Mouse (Mus musculus) liver, embryonic 15.5 days (tissue): ENCODE measurements around the gene Crmp1. TPM values are rescaled to one million over a fixed set of nuclear protein-coding genes. Genes with fewer than 3 reads are reported as not detected.
A peak's percentile ranks its signal among the peaks of the same experiment; 100 is the strongest.

Experiments
- ATAC-seq: fragments of 200-750 bp; cut with Nextera tagmentation; 2 replicates; pipeline ENCODE4 v1.8.0; 2017; ENCODE audit warnings: moderate number of reproducible peaks, mild to moderate bottlenecking, moderate library complexity; ENCODE audit not compliant: insufficient read depth
- H3K27ac ChIP-seq: fragments of 300-500 bp; sonication (generic); replicated peaks from 2 replicates; pipeline ENCODE4 v1.5.1; 2015; ENCODE audit warnings: mild to moderate bottlenecking, inconsistent platforms
- H3K27me3 ChIP-seq: fragments of 300-500 bp; sonication (generic); 2 replicates; pipeline ENCODE4 v1.6.1; 2015; ENCODE audit warnings: mild to moderate bottlenecking, inconsistent platforms
- H3K36me3 ChIP-seq: fragments of 300-500 bp; sonication (generic); replicated peaks from 2 replicates; pipeline ENCODE4 v1.6.1; 2015; ENCODE audit warnings: moderate library complexity, mild to moderate bottlenecking, inconsistent platforms
- H3K4me1 ChIP-seq: fragments of 300-500 bp; sonication (generic); replicated peaks from 2 replicates; pipeline ENCODE4 v1.6.1; 2015; ENCODE audit warnings: inconsistent platforms
- H3K4me2 ChIP-seq: fragments of 300-500 bp; sonication (generic); 2 replicates; pipeline ENCODE4 v1.6.1; 2015; ENCODE audit warnings: moderate library complexity, mild to moderate bottlenecking, inconsistent platforms
- H3K4me3 ChIP-seq: fragments of 300-500 bp; sonication (generic); replicated peaks from 2 replicates; pipeline ENCODE4 v1.5.1; 2015; ENCODE audit warnings: mild to moderate bottlenecking, inconsistent platforms
- H3K9ac ChIP-seq: fragments of 300-500 bp; sonication (generic); 2 replicates; pipeline ENCODE4 v1.6.1; 2015; ENCODE audit warnings: moderate library complexity, mild to moderate bottlenecking, inconsistent platforms
- H3K9me3 ChIP-seq: fragments of 300-500 bp; sonication (generic); replicated peaks from 2 replicates; pipeline ENCODE4 v1.6.1; 2016; ENCODE audit warnings: inconsistent platforms
- WGBS: fragments of 180-500 bp; shearing (Covaris S2); methylation state at CpG from one replicate; pipeline ENCODE4 v1.1.7; 2015; ENCODE audit warnings: mixed read lengths; ENCODE audit not compliant: insufficient replicate concordance; 5-methylcytosine and 5-hydroxymethylcytosine counted together
- polyA plus RNA-seq: library from polyadenylated mRNA; unstranded; fragments of >200 nt; fragmentation: Nextera tagmentation; extraction: Ambion mirVana; gene quantifications from 2 replicates; pipeline ENCODE4 v1.2.1, GENCODE M21; 2015

The Crmp1 gene
- polyA plus RNA-seq, 1 experiment from 2014 or later, result 1.6 TPM

GRCm38 (mm10) chr5:37241224-37241623 lies 516 bp upstream of the Crmp1 start:
- Histone ChIP-seq H3K4me1 (peaks cover 7% of the 10 kb centered on the region), H3K9ac (no peak overlapping the region), H3K27ac (no peak overlapping the region), H3K36me3 (no peaks in the 10 kb centered on the region), H3K4me2 (no peak overlapping the region), H3K9me3 (no peaks in the 10 kb centered on the region), H3K27me3 (peaks cover 66% of the 10 kb centered on the region), H3K4me3 (no peak overlapping the region)
- WGBS, result 11% methylated on average over 9 of the region's 9 CpGs
- ATAC-seq, result no peak

GRCm38 (mm10) chr5:37242360-37243168 lies 824 bp downstream of the Crmp1 start:
- H3K36me3 ChIP-seq, result no peaks in the 10 kb centered on the region
- no peak overlapping the region for H3K27ac ChIP-seq
- H3K4me2 ChIP-seq, result peak overlapping the region; percentile 41
- no peak overlapping the region for H3K9ac ChIP-seq
- no peak for ATAC-seq
- WGBS, result 13% methylated on average over 44 of the region's 44 CpGs
- no peaks in the 10 kb centered on the region for H3K9me3 ChIP-seq
- H3K4me1 ChIP-seq, result peaks cover 7% of the 10 kb centered on the region
- peaks cover 80% of the 10 kb centered on the region for H3K27me3 ChIP-seq
- H3K4me3 ChIP-seq, result 0 out of 2 replicates have a peak overlapping the region, but pooled peaks have one; percentile 5

GRCm38 (mm10) chr5:37243169-37243886 lies 1.6 kb downstream of the Crmp1 start:
- Histone ChIP-seq H3K27ac (no peak overlapping the region), H3K4me1 (peaks cover 7% of the 10 kb centered on the region), H3K4me3 (no peak overlapping the region), H3K36me3 (no peaks in the 10 kb centered on the region), H3K9ac (no peak overlapping the region), H3K4me2 (no peak overlapping the region), H3K27me3 (peaks cover 84% of the 10 kb centered on the region), H3K9me3 (no peaks in the 10 kb centered on the region)
- WGBS, result 1% methylated on average over 19 of the region's 19 CpGs
- ATAC-seq, result no peak

GRCm38 (mm10) chr5:37244161-37244560 lies 2.4 kb downstream of the Crmp1 start:
- H3K9ac ChIP-seq, result no peak overlapping the region
- H3K4me2 ChIP-seq, result no peak overlapping the region
- H3K27ac ChIP-seq, result no peak overlapping the region
- 3% methylated on average over 13 of the region's 13 CpGs for WGBS
- H3K9me3 ChIP-seq, result no peaks in the 10 kb centered on the region
- H3K4me3 ChIP-seq, result no peak overlapping the region
- no peak for ATAC-seq
- H3K27me3 ChIP-seq, result peaks cover 84% of the 10 kb centered on the region
- H3K36me3 ChIP-seq, result no peaks in the 10 kb centered on the region
- H3K4me1 ChIP-seq, result peaks cover 7% of the 10 kb centered on the region

- Histone ChIP-seq H3K27me3 (peaks cover 82% of the 10 kb centered on the region), H3K9ac (no peak overlapping the region), H3K36me3 (no peaks in the 10 kb centered on the region), H3K27ac (no peak overlapping the region), H3K4me2 (no peak overlapping the region), H3K4me1 (peaks cover 7% of the 10 kb centered on the region), H3K9me3 (no peaks in the 10 kb centered on the region), H3K4me3 (no peak overlapping the region)
- 19% methylated on average over 9 of the region's 9 CpGs for WGBS
- no peak for ATAC-seq
Measured at GRCm38 (mm10) chr5:37244666-37245242, 3.0 kb downstream of the Crmp1 start.

- Histone ChIP-seq H3K27ac (no peak overlapping the region), H3K27me3 (peaks cover 73% of the 10 kb centered on the region)
- no peak for ATAC-seq
Measured at GRCm38 (mm10) chr5:37245651-37246050, 3.9 kb downstream of the Crmp1 start.

GRCm38 (mm10) chr5:37246138-37246910 lies 4.6 kb downstream of the Crmp1 start:
- Histone ChIP-seq H3K4me3 (peak overlapping the region; percentile 27), H3K9me3 (no peaks in the 10 kb centered on the region), H3K27me3 (peaks cover 67% of the 10 kb centered on the region), H3K4me2 (no peak overlapping the region), H3K9ac (no peak overlapping the region), H3K36me3 (no peaks in the 10 kb centered on the region), H3K27ac (no peak overlapping the region), H3K4me1 (peaks cover 7% of the 10 kb centered on the region)
- WGBS, result 4% methylated on average over 37 of the region's 37 CpGs
- ATAC-seq, result no peak

More at GRCm38 (mm10) chr5:37245651-37246050, 3.9 kb downstream of the Crmp1 start:
- 2% methylated on average over 42 of the region's 42 CpGs for WGBS
- Histone ChIP-seq H3K4me2 (peak overlapping the region; percentile 35), H3K4me1 (peaks cover 7% of the 10 kb centered on the region), H3K9ac (no peak overlapping the region), H3K36me3 (no peaks in the 10 kb centered on the region), H3K4me3 (peak overlapping the region; percentile 27), H3K9me3 (no peaks in the 10 kb centered on the region)

GRCm38 (mm10) chr5:37247456-37247855 lies 5.7 kb downstream of the Crmp1 start:
- no peak for ATAC-seq
- 29% methylated on average over 4 of the region's 4 CpGs for WGBS
- no peak overlapping the region for H3K4me3 ChIP-seq
- peaks cover 55% of the 10 kb centered on the region for H3K27me3 ChIP-seq
- H3K9me3 ChIP-seq, result no peaks in the 10 kb centered on the region
- no peaks in the 10 kb centered on the region for H3K4me1 ChIP-seq
- H3K27ac ChIP-seq, result no peak overlapping the region
- no peak overlapping the region for H3K4me2 ChIP-seq
- no peaks in the 10 kb centered on the region for H3K36me3 ChIP-seq
- H3K9ac ChIP-seq, result no peak overlapping the region

- 62% methylated on average over 3 of the region's 3 CpGs for WGBS
- no peak overlapping the region for H3K4me2 ChIP-seq
- ATAC-seq, result no peak
- no peaks in the 10 kb centered on the region for H3K36me3 ChIP-seq
- H3K27ac ChIP-seq, result no peak overlapping the region
- no peak overlapping the region for H3K4me3 ChIP-seq
- peaks cover 41% of the 10 kb centered on the region for H3K27me3 ChIP-seq
- no peaks in the 10 kb centered on the region for H3K9me3 ChIP-seq
- no peaks in the 10 kb centered on the region for H3K4me1 ChIP-seq
- no peak overlapping the region for H3K9ac ChIP-seq
Measured at GRCm38 (mm10) chr5:37248870-37249269, 7.1 kb downstream of the Crmp1 start.

GRCm38 (mm10) chr5:37251596-37251995 lies 9.9 kb downstream of the Crmp1 start:
- no peaks in the 10 kb centered on the region for H3K36me3 ChIP-seq
- 44% methylated on average over 3 of the region's 3 CpGs for WGBS

More at GRCm38 (mm10) chr5:37251596-37251995, 9.9 kb downstream of the Crmp1 start:
- Histone ChIP-seq H3K9ac (no peak overlapping the region), H3K4me1 (no peaks in the 10 kb centered on the region), H3K4me2 (no peak overlapping the region), H3K27ac (no peak overlapping the region), H3K9me3 (no peaks in the 10 kb centered on the region), H3K27me3 (peaks cover 14% of the 10 kb centered on the region), H3K4me3 (no peak overlapping the region)
- no peak for ATAC-seq
